Mouse (Mus musculus): ENCODE results near the gene Slc30a3. TPM values are rescaled to one million over a fixed set of nuclear protein-coding genes. Genes with fewer than 3 reads are reported as not detected.

The Slc30a3 gene
- under 1 TPM in 1 of 2 experiments, not detected in 1; 0.30 TPM for total RNA-seq (2023)

GRCm38 (mm10) chr5:31108000-31108490 lies at the start of gene Slc30a3:
Gene Slc30a3, minus strand, starts transcription at chr5:31108237.

GRCm38 (mm10) chr5:31154152-31154553 lies 46.1 kb upstream of the Slc30a3 start, which contains the start of gene Mpv17:
Gene Mpv17, minus strand, starts transcription at chr5:31154251.

GRCm38 (mm10) chr5:31138241-31138967 lies 30.4 kb upstream of the Slc30a3 start, which contains the start of gene Ucn:
Gene Ucn, minus strand, starts transcription at chr5:31138829.

GRCm38 (mm10) chr5:31116354-31116753 lies 8.3 kb upstream of the Slc30a3 start, which contains the start of gene Trim54:
Gene Trim54, plus strand, starts transcription at chr5:31116712.

GRCm38 (mm10) chr5:31105814-31106335 lies 2.2 kb downstream of the Slc30a3 start, which contains the start of gene Dnajc5g:
Gene Dnajc5g, plus strand, starts transcription at chr5:31106285.

GRCm38 (mm10) chr5:31054261-31055215 lies 53.5 kb downstream of the Slc30a3 start, which contains the start of gene Cad:
Gene Cad, plus strand, starts transcription at chr5:31054780.

GRCm38 (mm10) chr5:31048763-31049641 lies 59.0 kb downstream of the Slc30a3 start, which contains the start of gene Slc5a6:
Gene Slc5a6, minus strand, starts transcription at chr5:31048924.

GRCm38 (mm10) chr5:31047848-31048762 lies 59.9 kb downstream of the Slc30a3 start, which contains the start of gene Atraid:
Gene Atraid, plus strand, starts transcription at chr5:31048312.

Other genes with a start within 250 kb of the Slc30a3 start
- 10 to 100 TPM; 40.7 to 42.2 TPM for gene Tmem214, start 240.2 kb downstream of the Slc30a3 start, total RNA-seq (2023)
- gene Agbl5, start 219.5 kb downstream of the Slc30a3 start, total RNA-seq (2023) = 10 to 100 TPM; 11.7 to 12.2 TPM
- 100 to 1,000 TPM; 146 to 177 TPM for gene Ost4, start 200.4 kb downstream of the Slc30a3 start, total RNA-seq (2023)
- gene Emilin1, start 194.8 kb downstream of the Slc30a3 start, total RNA-seq (2023) = 1 to 10 TPM; 3.5 to 4.3 TPM
- gene Khk, start 186.8 kb downstream of the Slc30a3 start, total RNA-seq (2023) = 10 to 100 TPM; 13.9 to 16.4 TPM
- gene Cgref1, start 162.6 kb downstream of the Slc30a3 start, total RNA-seq (2023) = not detected
- 100 to 1,000 TPM; 180 to 181 TPM for gene Preb, start 147.9 kb downstream of the Slc30a3 start, total RNA-seq (2023)
- not detected for gene Tcf23, start 139.6 kb downstream of the Slc30a3 start, total RNA-seq (2023)
- 10 to 100 TPM; 28.9 to 36.2 TPM for gene Atraid, start 59.9 kb downstream of the Slc30a3 start, total RNA-seq (2023)
- gene Slc5a6, start 59.3 kb downstream of the Slc30a3 start, total RNA-seq (2023) = 10 to 100 TPM; 11.3 to 11.4 TPM
- gene Cad, start 53.5 kb downstream of the Slc30a3 start, total RNA-seq (2023) = 10 to 100 TPM; 57.5 to 68.5 TPM
- not detected for gene Dnajc5g, start 2.0 kb downstream of the Slc30a3 start, total RNA-seq (2023)
- gene Trim54, start 8.5 kb upstream of the Slc30a3 start, total RNA-seq (2023) = not detected
- not detected for gene Ucn, start 30.6 kb upstream of the Slc30a3 start, total RNA-seq (2023)
- gene Mpv17, start 46.0 kb upstream of the Slc30a3 start, total RNA-seq (2023) = 10 to 100 TPM; 19.5 to 25.3 TPM
- 1 to 10 TPM; 7.3 to 7.7 TPM for gene Gm29609, start 71.7 kb upstream of the Slc30a3 start, total RNA-seq (2023)
- 100 to 1,000 TPM; 163 to 187 TPM for gene Gtf3c2, start 71.9 kb upstream of the Slc30a3 start, total RNA-seq (2023)
- 10 to 100 TPM; 72.2 to 74.2 TPM for gene Snx17, start 85.0 kb upstream of the Slc30a3 start, total RNA-seq (2023)
- 10 to 100 TPM; 38.2 to 38.9 TPM for gene Eif2b4, start 85.2 kb upstream of the Slc30a3 start, total RNA-seq (2023)
- gene Zfp513, start 94.1 kb upstream of the Slc30a3 start, total RNA-seq (2023) = 10 to 100 TPM; 31.7 to 31.8 TPM
- gene Ppm1g, start 112.5 kb upstream of the Slc30a3 start, total RNA-seq (2023) = 100 to 1,000 TPM; 134 to 136 TPM
- 100 to 1,000 TPM; 162 to 163 TPM for gene Nrbp1, start 132.6 kb upstream of the Slc30a3 start, total RNA-seq (2023)
- not detected for gene Gm9970, start 133.0 kb upstream of the Slc30a3 start, total RNA-seq (2023)
- gene Krtcap3, start 143.5 kb upstream of the Slc30a3 start, total RNA-seq (2023) = 10 to 100 TPM; 17.3 to 30.1 TPM
- gene Ift172, start 182.9 kb upstream of the Slc30a3 start, total RNA-seq (2023) = 10 to 100 TPM; 14.2 to 18.8 TPM
- gene Fndc4, start 187.8 kb upstream of the Slc30a3 start, total RNA-seq (2023) = not detected
- not detected for gene Gckr, start 189.2 kb upstream of the Slc30a3 start, total RNA-seq (2023)